Mouse (Mus musculus): ENCODE data around the gene Abhd17b. TPM values are rescaled to one million over a fixed set of nuclear protein-coding genes. Genes with fewer than 3 reads are reported as not detected.

Gene Abhd17b
- polyA plus RNA-seq, 1 experiment from 2014 or later, result 55.3 TPM

DNA sequence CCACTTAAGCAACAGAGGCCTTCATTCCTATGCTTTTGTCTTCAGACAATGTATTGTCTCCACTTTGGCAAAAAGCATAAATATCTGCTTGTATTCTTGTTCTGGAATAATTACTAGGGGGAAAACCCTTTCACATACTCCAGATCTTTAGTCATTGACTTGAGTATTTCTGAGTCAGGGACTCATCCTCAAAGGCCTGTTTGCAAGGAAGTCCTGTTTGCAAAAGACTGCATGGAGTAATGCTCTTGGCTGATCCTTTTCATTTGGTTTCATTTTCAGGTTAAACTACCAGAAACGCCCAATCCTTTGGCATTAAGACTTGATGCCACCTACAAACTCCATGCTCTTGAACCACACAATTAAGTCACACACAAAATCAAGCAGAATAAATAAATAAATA, 9.1 kb upstream of the Abhd17b start:
- Histone ChIP-seq H3K36me3 (ENCODE audit: control insufficient read depth, insufficient read depth, low read length) (no peaks in the 10 kb centered on the region), H3K27ac (ENCODE audit: low read depth, low read length) (no peak overlapping the region), H3K4me2 (no peak overlapping the region), H3K4me3 (ENCODE audit: low read depth, low read length) (no peak overlapping the region), H3K27me3 (ENCODE audit: control insufficient read depth, insufficient read depth, low read length) (no peaks in the 10 kb centered on the region), H3K4me1 (ENCODE audit: control insufficient read depth, insufficient read depth, low read length) (no peaks in the 10 kb centered on the region), H3K9me3 (ENCODE audit: control insufficient read depth, low read length) (no peaks in the 10 kb centered on the region), H3K9ac (ENCODE audit: low read length) (no peak overlapping the region)
- ATAC-seq (ENCODE audit: low FRiP score), result no peak
- DNase-seq (ENCODE audit: low spot score, missing footprints), result no peak
- 89% methylated on average over 1 of the region's 1 CpGs for WGBS

DNA sequence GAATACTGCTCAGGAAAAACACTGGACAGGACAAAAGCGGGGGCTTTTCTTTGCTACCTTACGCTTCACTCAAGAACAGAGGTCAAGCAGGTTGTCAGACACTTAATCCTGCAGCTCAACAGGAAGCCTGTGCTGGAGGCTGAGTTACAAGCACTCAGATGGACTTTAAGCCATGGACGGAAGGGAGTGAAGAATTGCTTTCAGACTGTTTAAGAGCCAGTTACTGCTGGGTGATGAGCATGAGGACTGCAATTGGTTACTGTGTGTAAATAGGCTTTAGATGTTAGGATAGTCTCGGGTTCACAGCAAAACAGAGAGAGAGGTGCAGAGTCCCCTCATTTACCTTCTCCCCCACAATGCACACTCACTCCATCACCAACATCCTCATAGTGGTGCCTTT, 7.7 kb upstream of the Abhd17b start:
- no peak for ATAC-seq (ENCODE audit: low FRiP score)
- Histone ChIP-seq H3K36me3 (ENCODE audit: control insufficient read depth, insufficient read depth, low read length) (no peaks in the 10 kb centered on the region), H3K27me3 (ENCODE audit: control insufficient read depth, insufficient read depth, low read length) (no peaks in the 10 kb centered on the region), H3K4me1 (ENCODE audit: control insufficient read depth, insufficient read depth, low read length) (no peaks in the 10 kb centered on the region), H3K9ac (ENCODE audit: low read length) (no peak overlapping the region), H3K4me2 (no peak overlapping the region), H3K27ac (ENCODE audit: low read depth, low read length) (no peak overlapping the region), H3K4me3 (ENCODE audit: low read depth, low read length) (no peak overlapping the region), H3K9me3 (ENCODE audit: control insufficient read depth, low read length) (no peaks in the 10 kb centered on the region)
- peak; percentile 77 for DNase-seq (ENCODE audit: low spot score, missing footprints)
- WGBS, result 73% methylated on average over 4 of the region's 4 CpGs

GRCm38 (mm10) chr19:21646142-21646541, 6.8 kb upstream of the Abhd17b start:
- Histone ChIP-seq H3K9ac (ENCODE audit: low read length) (no peak overlapping the region), H3K4me2 (no peak overlapping the region), H3K4me3 (ENCODE audit: low read depth, low read length) (no peak overlapping the region), H3K4me1 (ENCODE audit: control insufficient read depth, insufficient read depth, low read length) (no peaks in the 10 kb centered on the region; the same call in 1 of the 2 replicates), H3K27ac (ENCODE audit: low read depth, low read length) (no peak overlapping the region), H3K9me3 (ENCODE audit: control insufficient read depth, low read length) (no peaks in the 10 kb centered on the region), H3K27me3 (ENCODE audit: control insufficient read depth, insufficient read depth, low read length) (no peaks in the 10 kb centered on the region), H3K36me3 (ENCODE audit: control insufficient read depth, insufficient read depth, low read length) (no peaks in the 10 kb centered on the region)
- ATAC-seq (ENCODE audit: low FRiP score) (no peak), DNase-seq (ENCODE audit: low spot score, missing footprints) (no peak)
- 82% methylated on average over 6 of the region's 6 CpGs for WGBS

DNA sequence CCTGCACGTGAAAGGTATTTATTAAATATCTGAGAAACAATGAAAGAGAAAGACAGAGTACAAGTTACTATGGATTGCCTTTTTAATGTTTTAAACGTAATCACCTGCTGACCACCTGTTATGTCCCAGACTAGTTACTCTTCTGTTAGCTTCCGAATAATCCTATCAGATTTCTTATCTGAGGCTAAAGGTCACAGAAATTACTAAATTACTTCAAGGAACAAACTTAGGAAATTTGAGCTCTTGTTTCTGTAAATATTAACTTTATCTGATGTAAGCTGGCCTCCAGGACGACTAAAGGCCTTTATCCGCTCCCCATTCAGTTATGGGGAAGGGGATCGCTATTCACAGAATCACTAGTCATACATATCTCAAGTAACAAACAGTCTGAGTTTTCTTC, 1.3 kb upstream of the Abhd17b start:
- peaks cover 14% of the 10 kb centered on the region for H3K4me1 ChIP-seq (ENCODE audit: control insufficient read depth, insufficient read depth, low read length)
- DNase-seq (ENCODE audit: low spot score, missing footprints) (no peak), ATAC-seq (ENCODE audit: low FRiP score) (no peak)
- H3K9ac ChIP-seq (ENCODE audit: low read length), result peak overlapping the region; percentile 72
- no peaks in the 10 kb centered on the region for H3K9me3 ChIP-seq (ENCODE audit: control insufficient read depth, low read length)
- H3K27me3 ChIP-seq (ENCODE audit: control insufficient read depth, insufficient read depth, low read length), result no peaks in the 10 kb centered on the region
- no peak overlapping the region; the same call in 1 of the 2 replicates for H3K27ac ChIP-seq (ENCODE audit: low read depth, low read length)
- H3K4me3 ChIP-seq (ENCODE audit: low read depth, low read length), result peak overlapping the region; percentile 90
- H3K36me3 ChIP-seq (ENCODE audit: control insufficient read depth, insufficient read depth, low read length), result no peaks in the 10 kb centered on the region
- 55% methylated on average over 6 of the region's 6 CpGs for WGBS
- peak overlapping the region; percentile 85 for H3K4me2 ChIP-seq

GRCm38 (mm10) chr19:21652285-21653171, 457 bp upstream of the Abhd17b start, which contains the start of gene 1110059E24Rik:
1110059E24Rik (minus strand) TSS chr19:21652976.
- Histone ChIP-seq H3K4me2 (peak within 1 kb of the TSS; percentile 85), H3K36me3 (ENCODE audit: control insufficient read depth, insufficient read depth, low read length) (no peaks in the 10 kb centered on the region), H3K4me1 (ENCODE audit: control insufficient read depth, insufficient read depth, low read length) (peaks cover 14% of the 10 kb centered on the region), H3K4me3 (ENCODE audit: low read depth, low read length) (peak within 1 kb of the TSS; percentile 90), H3K9ac (ENCODE audit: low read length) (peak within 1 kb of the TSS; percentile 95), H3K27me3 (ENCODE audit: control insufficient read depth, insufficient read depth, low read length) (no peaks in the 10 kb centered on the region), H3K9me3 (ENCODE audit: control insufficient read depth, low read length) (no peaks in the 10 kb centered on the region), H3K27ac (ENCODE audit: low read depth, low read length) (peak within 1 kb of the TSS; percentile 99)
- ATAC-seq (ENCODE audit: low FRiP score) (peak; percentile 100), DNase-seq (ENCODE audit: low spot score, missing footprints) (peak; percentile 99)
- WGBS, result 6% methylated on average over 52 of the region's 52 CpGs

GRCm38 (mm10) chr19:21654788-21655187, 1.8 kb downstream of the Abhd17b start:
- Histone ChIP-seq H3K27me3 (ENCODE audit: control insufficient read depth, insufficient read depth, low read length) (no peaks in the 10 kb centered on the region), H3K27ac (ENCODE audit: low read depth, low read length) (no peak overlapping the region), H3K4me3 (ENCODE audit: low read depth, low read length) (peak overlapping the region; percentile 90), H3K4me2 (peak overlapping the region; percentile 54), H3K9ac (ENCODE audit: low read length) (peak overlapping the region; percentile 95; the same call in 1 of the 2 replicates), H3K36me3 (ENCODE audit: control insufficient read depth, insufficient read depth, low read length) (no peaks in the 10 kb centered on the region), H3K9me3 (ENCODE audit: control insufficient read depth, low read length) (no peaks in the 10 kb centered on the region), H3K4me1 (ENCODE audit: control insufficient read depth, insufficient read depth, low read length) (peaks cover 14% of the 10 kb centered on the region)
- no peak for DNase-seq (ENCODE audit: low spot score, missing footprints)
- ATAC-seq (ENCODE audit: low FRiP score), result no peak
- 75% methylated on average over 7 of the region's 7 CpGs for WGBS

GRCm38 (mm10) chr19:21660734-21661133, 7.7 kb downstream of the Abhd17b start:
- DNase-seq (ENCODE audit: low spot score, missing footprints), result no peak
- Histone ChIP-seq H3K27me3 (ENCODE audit: control insufficient read depth, insufficient read depth, low read length) (no peaks in the 10 kb centered on the region), H3K27ac (ENCODE audit: low read depth, low read length) (no peak overlapping the region), H3K4me3 (ENCODE audit: low read depth, low read length) (no peak overlapping the region), H3K4me2 (no peak overlapping the region), H3K4me1 (ENCODE audit: control insufficient read depth, insufficient read depth, low read length) (no peaks in the 10 kb centered on the region), H3K9me3 (ENCODE audit: control insufficient read depth, low read length) (no peaks in the 10 kb centered on the region), H3K9ac (ENCODE audit: low read length) (no peak overlapping the region), H3K36me3 (ENCODE audit: control insufficient read depth, insufficient read depth, low read length) (no peaks in the 10 kb centered on the region)
- 89% methylated on average over 1 of the region's 1 CpGs for WGBS
- no peak for ATAC-seq (ENCODE audit: low FRiP score)

DNA sequence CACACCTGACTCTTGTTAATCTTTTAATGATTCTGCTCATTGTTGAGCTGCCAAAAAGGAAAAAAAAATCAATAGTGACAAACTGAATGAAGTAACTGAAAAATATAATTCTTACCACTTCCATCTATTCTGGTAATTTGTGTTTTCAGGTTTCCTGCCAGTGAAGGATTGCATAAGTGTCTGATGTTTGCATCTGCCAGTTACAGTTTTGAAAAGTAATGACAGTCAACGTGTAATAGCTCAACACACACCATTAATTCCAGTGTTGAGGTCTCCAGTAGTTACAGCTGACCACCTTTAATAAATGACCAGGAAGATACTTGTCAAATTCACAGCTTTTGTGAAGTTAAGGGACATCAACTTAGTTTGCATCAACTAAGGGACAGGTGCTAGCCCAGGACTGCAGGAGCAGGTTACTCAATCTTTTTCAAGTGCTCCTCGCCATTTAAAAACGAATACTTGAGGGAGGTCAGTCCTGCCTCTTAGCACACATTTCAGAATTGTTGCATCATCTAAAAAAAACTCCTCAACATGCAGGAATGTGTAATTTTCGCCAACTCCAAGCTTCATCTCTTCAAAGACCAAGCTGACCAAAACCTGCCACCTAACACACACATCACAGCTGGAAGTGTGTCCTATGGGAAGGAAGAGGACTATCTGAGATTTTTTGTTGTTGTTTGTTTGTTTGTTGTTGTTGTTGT, 10.9 kb downstream of the Abhd17b start:
- H3K36me3 ChIP-seq (ENCODE audit: control insufficient read depth, insufficient read depth, low read length), result no peaks in the 10 kb centered on the region
- 93% methylated on average over 4 of the region's 4 CpGs for WGBS
- H3K4me2 ChIP-seq, result no peak overlapping the region
- no peak overlapping the region for H3K27ac ChIP-seq (ENCODE audit: low read depth, low read length)
- H3K27me3 ChIP-seq (ENCODE audit: control insufficient read depth, insufficient read depth, low read length), result no peaks in the 10 kb centered on the region
- ATAC-seq (ENCODE audit: low FRiP score) (no peak), DNase-seq (ENCODE audit: low spot score, missing footprints) (no peak)
- H3K4me3 ChIP-seq (ENCODE audit: low read depth, low read length), result no peak overlapping the region
- no peak overlapping the region for H3K9ac ChIP-seq (ENCODE audit: low read length)
- no peaks in the 10 kb centered on the region for H3K4me1 ChIP-seq (ENCODE audit: control insufficient read depth, insufficient read depth, low read length)
- no peaks in the 10 kb centered on the region for H3K9me3 ChIP-seq (ENCODE audit: control insufficient read depth, low read length)

DNA sequence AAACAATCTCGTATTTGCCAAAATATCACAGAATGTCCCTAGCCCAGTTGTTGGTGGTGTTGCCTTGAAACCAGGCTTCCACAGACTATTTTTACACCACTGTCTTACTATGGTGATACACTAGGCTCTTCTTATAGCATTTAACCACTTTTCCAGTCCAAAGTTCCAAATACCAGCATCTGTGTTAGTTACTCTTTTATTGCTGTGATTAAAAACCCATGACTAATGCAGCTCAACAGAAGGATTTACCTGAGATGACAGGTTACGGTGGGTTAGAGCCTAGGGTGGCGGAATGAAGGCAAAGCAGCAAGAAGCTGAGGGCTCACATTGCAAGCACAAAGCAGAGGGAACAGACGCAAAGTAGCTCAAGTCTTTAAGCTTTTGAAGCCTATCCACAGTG, 16.7 kb downstream of the Abhd17b start:
- DNase-seq (ENCODE audit: low spot score, missing footprints) (no peak), ATAC-seq (ENCODE audit: low FRiP score) (no peak)
- H3K27ac ChIP-seq (ENCODE audit: low read depth, low read length), result no peak overlapping the region
- H3K4me3 ChIP-seq (ENCODE audit: low read depth, low read length), result no peak overlapping the region
- no peaks in the 10 kb centered on the region for H3K4me1 ChIP-seq (ENCODE audit: control insufficient read depth, insufficient read depth, low read length)
- WGBS, result 91% methylated on average over 4 of the region's 4 CpGs
- no peaks in the 10 kb centered on the region for H3K36me3 ChIP-seq (ENCODE audit: control insufficient read depth, insufficient read depth, low read length)
- no peak overlapping the region for H3K4me2 ChIP-seq
- no peaks in the 10 kb centered on the region for H3K9me3 ChIP-seq (ENCODE audit: control insufficient read depth, low read length)
- H3K27me3 ChIP-seq (ENCODE audit: control insufficient read depth, insufficient read depth, low read length), result no peaks in the 10 kb centered on the region
- no peak overlapping the region for H3K9ac ChIP-seq (ENCODE audit: low read length)

Data from midbrain, embryonic 11.5 days (tissue).